Mouse (Mus musculus): ENCODE results near the gene Arhgap29.

Arhgap29 gene

DNA sequence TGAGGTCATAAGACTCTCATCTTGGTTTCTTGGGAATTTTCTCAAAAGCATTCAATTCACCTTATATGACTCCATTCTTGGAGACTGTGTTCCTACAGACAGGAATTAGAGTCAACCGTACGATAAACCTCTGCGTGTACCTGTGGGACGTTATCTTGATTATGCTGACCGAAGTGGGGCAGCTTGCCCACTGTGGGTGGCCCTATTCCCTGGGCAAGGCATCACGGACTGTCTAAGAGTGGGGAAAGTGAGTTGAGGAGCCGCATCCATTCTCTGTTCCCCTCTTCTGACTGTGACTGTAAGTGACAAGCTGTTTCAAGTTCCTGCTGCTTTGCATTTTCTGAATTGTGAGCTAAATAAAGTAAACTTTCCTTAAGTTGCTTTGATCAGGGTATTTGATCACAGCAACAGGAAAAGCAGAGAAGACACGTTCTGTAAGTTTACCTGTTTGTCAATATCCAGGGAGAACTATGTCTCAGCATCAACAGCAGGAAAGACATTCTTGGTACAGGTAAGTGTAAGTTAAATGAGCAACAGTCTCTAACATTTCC lies at the start of gene Arhgap29:
Gene Arhgap29 (plus strand): TSS at position 501 of the 551 bp plus-strand sequence.
- in situ Hi-C loops (cut with MboI; ENCODE audit: unreplicated experiment in 2 of 2): no loop called here

GRCm38 (mm10) chr3:121902729-121903128 lies 49.6 kb upstream of the Arhgap29 start:
- in situ Hi-C loops (cut with MboI; ENCODE audit: unreplicated experiment in 2 of 2): no loop called here

- in situ Hi-C loops (cut with MboI; ENCODE audit: unreplicated experiment in 2 of 2): no loop called here
These were observed 49.1 kb upstream of the Arhgap29 start for GRCm38 (mm10) chr3:121903286-121903685.

DNA sequence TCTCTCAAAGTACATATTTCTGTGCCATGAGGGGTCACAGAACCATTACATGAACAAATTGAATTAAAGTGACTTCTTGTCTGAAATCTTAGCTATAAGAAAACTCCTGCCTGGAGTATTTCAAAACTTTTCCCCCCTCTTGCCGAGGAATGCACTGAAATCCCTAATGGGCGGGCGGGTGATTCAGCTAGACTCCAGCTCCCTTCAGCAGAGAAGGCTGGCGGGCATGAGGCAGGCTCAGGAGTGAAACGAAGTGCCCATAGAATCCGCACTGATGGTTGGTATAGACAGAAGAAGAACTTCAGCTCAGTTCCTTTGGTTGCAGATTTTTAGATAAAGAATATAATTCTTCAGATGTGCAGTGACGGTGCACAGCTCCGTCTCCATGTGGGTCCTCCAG lies 48.6 kb upstream of the Arhgap29 start:
- in situ Hi-C loops (cut with MboI; ENCODE audit: unreplicated experiment in 2 of 2): no loop called here

DNA sequence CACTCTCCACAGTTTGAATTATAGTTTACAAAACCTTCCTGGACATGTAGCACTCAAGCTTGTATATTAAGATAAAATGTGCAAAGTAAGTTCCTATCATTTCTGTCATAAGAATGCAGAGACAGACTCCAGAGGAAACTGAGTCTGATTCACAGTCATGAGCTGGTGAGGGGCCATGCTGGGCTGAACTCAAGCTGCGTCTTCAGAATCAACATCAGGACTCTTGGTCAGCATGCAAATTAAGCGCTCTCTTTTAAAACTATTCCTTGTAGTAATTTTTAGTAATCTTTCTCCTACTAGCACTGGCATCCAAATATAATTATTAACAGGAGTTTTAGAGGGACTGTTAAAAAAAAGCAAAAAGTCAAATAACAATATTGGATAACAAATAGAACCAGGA lies 47.9 kb upstream of the Arhgap29 start:
- in situ Hi-C loops (cut with MboI; ENCODE audit: unreplicated experiment in 2 of 2): no loop called here

- in situ Hi-C loops (cut with MboI; ENCODE audit: unreplicated experiment in 2 of 2): no loop called here
These were observed 45.7 kb upstream of the Arhgap29 start for GRCm38 (mm10) chr3:121906623-121907022.

DNA sequence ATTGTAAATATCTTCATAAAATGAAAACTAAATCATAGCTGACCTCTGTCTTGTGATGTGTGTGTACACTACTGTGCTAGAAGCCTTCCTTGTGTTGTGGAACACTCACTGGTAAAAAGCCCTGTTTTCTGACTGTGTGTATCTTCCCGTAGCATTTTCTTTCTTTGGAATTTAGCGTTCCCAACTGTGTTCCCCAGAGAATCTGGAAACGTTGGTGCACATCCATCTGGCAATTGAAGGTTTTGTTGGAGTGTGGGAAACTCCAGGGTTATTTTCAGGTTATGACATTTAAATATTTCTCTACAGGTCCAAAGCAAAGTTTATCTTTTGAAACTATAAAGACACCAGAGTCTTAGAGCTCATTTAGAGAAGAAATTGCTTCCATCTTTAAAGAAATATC lies 43.2 kb upstream of the Arhgap29 start:
- in situ Hi-C loops (cut with MboI; ENCODE audit: unreplicated experiment in 2 of 2): no loop called here

DNA sequence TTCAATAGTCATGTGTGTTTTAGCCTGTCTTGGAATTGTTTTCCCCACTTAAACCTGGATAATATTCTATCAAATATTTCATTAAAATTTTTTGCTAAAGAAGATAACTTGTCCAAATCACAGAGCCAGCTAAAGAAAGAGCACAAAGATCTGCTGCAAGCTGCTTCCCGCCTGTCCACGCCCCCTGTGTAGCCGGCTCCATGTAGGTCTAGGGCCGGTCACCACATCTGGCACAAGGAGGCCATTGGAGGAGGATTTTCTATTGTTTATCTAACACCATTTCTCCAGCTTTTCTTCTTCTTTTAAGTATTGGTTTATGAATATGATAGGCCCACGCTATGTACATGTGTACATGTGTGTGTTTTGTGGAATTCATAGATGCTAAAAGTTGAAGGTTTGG lies 38.9 kb upstream of the Arhgap29 start:
- in situ Hi-C loops (cut with MboI; ENCODE audit: unreplicated experiment in 2 of 2): no loop called here

GRCm38 (mm10) chr3:121914459-121915185 lies 37.7 kb upstream of the Arhgap29 start:
- in situ Hi-C loops (cut with MboI; ENCODE audit: unreplicated experiment in 2 of 2): no loop called here

DNA sequence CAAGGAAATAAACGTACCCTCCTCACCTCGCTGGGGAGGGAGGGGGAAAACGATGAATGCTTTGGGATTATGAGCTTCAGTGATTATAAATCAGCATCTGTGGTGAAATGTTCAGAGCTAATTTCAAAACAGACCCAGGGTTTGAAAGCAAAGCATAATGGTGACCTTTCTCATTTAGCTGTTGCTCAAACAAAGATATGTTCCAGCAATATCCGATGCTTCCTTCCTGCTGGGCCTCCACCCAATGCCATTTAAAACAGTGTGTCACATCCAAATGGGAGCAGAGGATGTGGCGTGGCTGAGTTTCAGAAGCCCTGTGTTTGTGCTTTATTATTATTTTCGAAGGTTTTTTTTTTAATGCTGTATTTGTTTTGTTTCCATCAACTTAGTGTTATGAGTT lies 37.1 kb upstream of the Arhgap29 start:
- in situ Hi-C loops (cut with MboI; ENCODE audit: unreplicated experiment in 2 of 2): no loop called here

- in situ Hi-C loops (cut with MboI; ENCODE audit: unreplicated experiment in 2 of 2): no loop called here
These were observed 35.4 kb upstream of the Arhgap29 start for GRCm38 (mm10) chr3:121916802-121917532.

DNA sequence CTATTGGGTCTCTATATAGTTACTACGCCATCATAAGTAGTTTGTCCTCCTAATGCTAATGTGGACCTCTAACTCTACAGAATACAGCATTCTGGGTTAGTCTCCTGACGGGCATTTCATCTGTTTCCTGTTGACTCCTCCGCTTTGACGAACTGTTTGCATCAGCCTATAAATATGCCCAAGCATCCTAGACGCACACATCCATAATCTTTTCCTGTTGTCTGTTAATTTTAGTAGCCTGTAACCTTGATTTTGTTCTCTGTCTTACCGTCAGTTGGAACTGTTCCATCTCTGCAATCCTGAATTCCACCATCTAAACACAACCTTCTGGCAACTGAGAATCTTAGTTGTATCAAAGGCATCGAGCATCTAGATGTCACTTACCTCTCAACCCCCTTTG lies 34.7 kb upstream of the Arhgap29 start:
- in situ Hi-C loops (cut with MboI; ENCODE audit: unreplicated experiment in 2 of 2): no loop called here

GRCm38 (mm10) chr3:121919961-121920360 lies 32.4 kb upstream of the Arhgap29 start:
- in situ Hi-C loops (cut with MboI; ENCODE audit: unreplicated experiment in 2 of 2): no loop called here

DNA sequence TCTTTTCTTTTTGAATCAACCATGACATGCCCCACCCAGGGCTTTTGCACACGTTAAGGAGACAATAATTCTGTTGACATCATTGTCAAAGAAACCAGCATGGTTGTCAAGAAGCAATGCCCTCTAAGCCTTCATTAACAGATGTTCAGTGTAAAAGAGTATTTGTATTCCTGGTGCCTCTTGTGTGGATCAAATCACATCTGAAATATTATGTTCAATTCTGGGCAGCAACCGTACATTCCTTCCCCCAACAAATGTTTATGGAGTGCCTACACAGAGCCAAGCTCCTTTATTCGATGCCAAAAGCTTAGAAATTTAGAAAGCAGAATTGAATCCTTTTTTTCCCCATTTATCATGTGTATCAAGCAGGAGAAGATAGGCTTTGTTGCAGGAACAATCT lies 31.6 kb upstream of the Arhgap29 start:
- in situ Hi-C loops (cut with MboI; ENCODE audit: unreplicated experiment in 2 of 2): no loop called here

- in situ Hi-C loops (cut with MboI; ENCODE audit: unreplicated experiment in 2 of 2): no loop called here
These were observed 27.4 kb upstream of the Arhgap29 start for GRCm38 (mm10) chr3:121924768-121925486.

DNA sequence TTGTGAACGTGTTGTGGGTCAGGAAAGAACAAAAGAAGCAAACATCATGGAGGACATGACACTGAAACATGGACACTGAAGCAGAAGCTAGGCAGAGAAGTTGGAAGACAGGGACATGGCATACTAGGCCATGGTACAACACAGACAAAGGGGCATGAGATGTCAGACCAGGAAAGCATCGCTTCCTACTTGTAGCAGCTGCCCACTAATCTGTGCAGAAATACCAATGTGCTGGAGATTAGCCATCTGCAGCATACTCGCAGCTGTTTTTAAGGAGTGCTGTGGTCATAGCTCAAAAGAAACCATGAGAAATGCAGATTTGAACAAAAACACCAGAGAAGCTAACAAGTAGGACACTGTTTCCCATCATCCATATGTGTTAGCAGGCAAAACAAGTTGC lies 24.7 kb upstream of the Arhgap29 start:
- in situ Hi-C loops (cut with MboI; ENCODE audit: unreplicated experiment in 2 of 2): no loop called here

GRCm38 (mm10) chr3:121932815-121933214 lies 19.5 kb upstream of the Arhgap29 start:
- in situ Hi-C loops (cut with MboI; ENCODE audit: unreplicated experiment in 2 of 2): no loop called here

DNA sequence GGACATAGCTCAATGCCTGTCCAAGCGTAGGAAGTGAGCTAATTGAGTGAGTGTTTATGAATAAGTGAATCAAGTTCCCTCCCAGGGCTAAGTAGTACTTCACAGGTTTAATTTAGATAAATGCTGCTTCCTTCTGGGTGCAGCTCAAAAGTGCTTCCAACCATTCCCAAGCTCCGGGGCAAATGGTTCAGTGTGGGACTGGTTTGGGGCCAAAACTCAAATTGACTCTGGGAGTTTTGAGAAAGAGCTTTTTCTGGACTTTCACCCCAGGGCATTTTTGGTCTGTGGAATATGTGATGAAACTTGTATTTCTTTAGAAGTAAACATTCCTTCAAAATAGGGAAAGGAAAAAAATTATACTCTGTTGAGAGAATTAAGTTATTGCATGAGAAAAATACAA lies 16.1 kb upstream of the Arhgap29 start:
- in situ Hi-C loops (cut with MboI; ENCODE audit: unreplicated experiment in 2 of 2): no loop called here

DNA sequence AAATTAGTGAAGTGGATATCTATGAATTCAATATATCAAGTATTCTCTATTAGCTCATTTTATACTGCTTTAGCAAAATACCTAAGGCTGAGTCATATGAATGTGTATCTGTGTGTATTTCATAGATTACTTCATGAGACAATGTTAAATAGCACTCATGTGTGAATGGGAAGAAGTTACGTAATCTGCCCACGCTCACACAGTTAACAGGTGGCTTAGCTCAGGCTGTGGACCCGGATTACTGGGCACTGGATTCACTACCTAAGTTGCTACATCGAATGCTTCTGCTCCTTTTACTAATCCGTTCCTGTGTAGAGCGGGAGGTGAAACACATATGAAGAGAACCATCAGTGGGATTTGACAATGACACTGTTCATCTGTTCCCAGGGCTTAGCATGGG lies 15.3 kb upstream of the Arhgap29 start:
- in situ Hi-C loops (cut with MboI; ENCODE audit: unreplicated experiment in 2 of 2): no loop called here

DNA sequence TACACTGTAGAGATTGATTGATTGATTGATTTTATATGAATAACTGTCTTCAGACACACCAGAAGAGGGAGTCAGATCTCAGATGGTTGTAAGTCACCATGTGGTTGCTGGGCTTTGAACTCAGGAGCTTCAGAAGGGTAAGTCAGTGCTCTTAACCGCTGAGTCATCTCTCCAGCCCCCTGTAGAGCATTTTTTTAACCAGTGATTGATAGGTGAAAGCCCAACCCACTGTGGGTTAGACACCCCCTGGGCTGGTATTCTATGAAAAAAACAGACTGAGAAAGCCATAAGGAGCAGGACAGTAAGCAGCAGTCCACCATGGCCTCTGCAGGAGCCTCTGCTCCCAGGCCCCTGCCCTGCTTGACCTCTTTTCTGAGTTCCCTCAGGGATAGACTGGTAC lies 12.7 kb upstream of the Arhgap29 start:
- in situ Hi-C loops (cut with MboI; ENCODE audit: unreplicated experiment in 2 of 2): no loop called here

Measured in v-Abl transformed pro-B cells (cell line).